Mouse (Mus musculus): Measurements from ENCODE around the gene B020011L13Rik. TPM values are rescaled to one million over a fixed set of nuclear protein-coding genes. Genes with fewer than 3 reads are reported as not detected.
"Not testable (repeated sequence)": the region's sequence is repeated elsewhere in the genome, so short reads cannot be mapped to it uniquely, and the experiment has no call there.

Gene B020011L13Rik
- not detected in 2 replicates for polyA plus RNA-seq (2012; rRNA removed)

GRCm38 (mm10) chr1:117780833-117781232 is at the start of gene B020011L13Rik:
Gene B020011L13Rik, plus strand, starts transcription at chr1:117781133.
- DNase-seq (ENCODE audit: low read depth, low spot score) = not testable (repeated sequence)
- 40% methylated on average over 3 of the region's 3 CpGs for WGBS

- not testable (repeated sequence) for DNase-seq (ENCODE audit: low read depth, low spot score)
Observed at GRCm38 (mm10) chr1:117816271-117816670, 35.3 kb downstream of the B020011L13Rik start.

- not testable (repeated sequence) for DNase-seq (ENCODE audit: low read depth, low spot score)
- WGBS = 53% methylated on average over 5 of the region's 5 CpGs
Observed at GRCm38 (mm10) chr1:117829781-117830180, 48.8 kb downstream of the B020011L13Rik start, which contains the start of gene Gm28360. Gene Gm28360, plus strand, starts transcription at chr1:117830081.

GRCm38 (mm10) chr1:117851718-117852117 is 70.8 kb downstream of the B020011L13Rik start:
- not testable (repeated sequence) for DNase-seq (ENCODE audit: low read depth, low spot score)
- 83% methylated on average over 3 of the region's 3 CpGs for WGBS

Other genes with a start within 250 kb of the B020011L13Rik start
- gene Gm28363, start 84.0 kb upstream of the B020011L13Rik start, polyA plus RNA-seq (2012; rRNA removed) = not detected in 2 replicates
- not detected in 2 replicates for gene Gm28360, start 48.9 kb downstream of the B020011L13Rik start, polyA plus RNA-seq (2012; rRNA removed)
- gene Gm28168, start 146.9 kb downstream of the B020011L13Rik start, polyA plus RNA-seq (2012; rRNA removed) = not detected in 2 replicates
- not detected in 2 replicates for gene Gm7145, start 184.8 kb downstream of the B020011L13Rik start, polyA plus RNA-seq (2012; rRNA removed)

Data from large intestine, adult 2 months (tissue).